Mouse (Mus musculus): ENCODE data around the gene Dclk1. TPM values are rescaled to one million over a fixed set of nuclear protein-coding genes. Genes with fewer than 3 reads are reported as not detected.
A peak's percentile ranks its signal among the peaks of the same experiment; 100 is the strongest.

The Dclk1 gene
- total RNA-seq, 2 experiments from 2014 or later, result 20.5 to 29.9 TPM

DNA sequence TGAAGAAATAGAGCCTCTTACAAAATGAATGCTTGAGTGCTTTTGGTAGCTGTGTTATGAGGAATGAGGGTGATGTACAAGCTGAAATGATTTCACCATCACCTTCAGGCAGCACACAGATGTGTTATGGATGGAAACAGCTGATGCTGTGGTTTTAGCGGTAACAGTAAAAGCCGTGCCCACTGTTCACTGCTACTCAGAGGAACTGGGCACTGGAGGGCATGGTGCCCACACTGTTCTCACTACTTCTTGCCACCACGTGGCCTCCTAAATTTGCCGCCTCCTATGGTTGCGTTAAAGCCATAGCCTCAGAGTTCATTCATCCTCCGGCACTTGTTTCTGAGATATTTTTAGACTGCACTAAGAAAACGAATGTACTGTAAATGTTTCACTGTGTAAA is 18.0 kb downstream of the Dclk1 start:
- no peak for DNase-seq

DNA sequence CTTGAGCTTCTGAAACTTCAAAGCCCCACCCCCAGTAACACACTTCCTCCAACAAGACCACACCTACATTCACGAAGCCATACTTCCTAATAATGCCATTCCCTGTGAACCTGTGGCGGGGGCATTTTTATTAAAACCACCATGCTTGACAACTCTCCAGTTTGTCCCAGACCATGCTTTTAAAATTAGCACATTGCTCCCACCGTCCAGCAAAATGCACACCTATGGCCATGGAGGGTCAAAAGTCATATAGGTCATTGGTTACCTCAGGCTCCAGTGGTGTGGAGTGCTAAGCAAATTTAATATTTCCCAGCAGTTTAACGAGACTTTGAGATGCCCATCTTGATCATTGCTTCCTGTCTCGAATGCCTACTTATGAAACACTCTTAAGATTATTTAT is 23.9 kb downstream of the Dclk1 start:
- DNase-seq, result no peak

DNA sequence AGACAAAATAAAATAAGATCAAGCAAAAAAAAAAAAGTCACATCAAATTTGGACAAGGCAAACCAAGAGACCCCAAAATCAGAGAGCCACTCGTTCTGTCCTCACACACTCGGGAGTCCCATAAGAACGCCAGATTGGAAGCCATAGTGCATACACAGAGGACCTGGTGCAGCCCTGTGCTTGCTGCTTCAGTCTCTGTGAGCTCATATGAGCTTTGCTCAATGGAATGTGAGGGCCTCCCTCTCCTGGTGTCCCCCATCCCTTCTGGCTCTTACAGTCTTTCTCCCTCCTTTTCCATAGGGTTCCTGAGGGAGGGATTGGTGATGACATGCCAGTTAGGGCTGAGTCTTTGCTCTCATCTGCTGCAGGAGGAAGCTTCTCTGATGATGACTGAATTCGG is 27.6 kb downstream of the Dclk1 start:
- DNase-seq, result no peak

DNA sequence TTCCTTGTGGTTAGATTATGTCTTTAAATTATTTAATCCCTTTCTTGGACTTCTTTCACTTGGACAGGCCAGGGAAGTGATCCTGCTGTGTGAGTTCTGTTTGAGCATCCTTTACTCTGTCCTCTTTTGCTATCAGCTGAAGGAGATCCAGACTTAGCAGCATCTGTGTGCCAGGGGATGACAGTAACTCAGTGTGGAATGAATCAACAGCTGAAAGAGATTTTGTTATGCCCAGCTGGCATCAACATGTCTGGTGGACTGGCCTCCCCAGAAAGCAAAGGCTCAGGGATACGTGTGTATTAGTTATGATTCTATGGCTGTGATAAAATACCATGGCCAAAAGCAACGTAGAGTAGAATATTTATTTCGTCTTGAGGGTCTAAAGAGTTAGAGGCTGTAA is 28.2 kb downstream of the Dclk1 start:
- no peak for DNase-seq

DNA sequence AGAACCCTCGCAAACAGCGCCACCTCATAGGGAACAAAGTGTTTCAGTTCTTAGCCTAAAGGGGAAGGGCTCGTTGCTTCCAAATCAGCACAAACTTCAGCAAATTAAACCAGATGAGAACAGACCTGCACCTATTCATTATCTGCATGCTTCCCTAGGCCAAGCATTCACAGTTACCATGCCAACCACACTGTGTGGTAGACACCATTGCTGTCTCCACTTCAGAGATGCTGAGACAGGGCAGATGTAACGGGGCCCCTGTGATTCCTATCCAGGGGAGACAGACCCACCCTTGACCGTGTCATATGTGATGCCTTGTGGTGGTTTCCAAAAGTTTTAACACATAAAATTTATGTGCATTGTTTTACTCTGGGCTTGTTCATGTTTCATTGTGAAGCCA is 28.8 kb downstream of the Dclk1 start:
- DNase-seq, result no peak

DNA sequence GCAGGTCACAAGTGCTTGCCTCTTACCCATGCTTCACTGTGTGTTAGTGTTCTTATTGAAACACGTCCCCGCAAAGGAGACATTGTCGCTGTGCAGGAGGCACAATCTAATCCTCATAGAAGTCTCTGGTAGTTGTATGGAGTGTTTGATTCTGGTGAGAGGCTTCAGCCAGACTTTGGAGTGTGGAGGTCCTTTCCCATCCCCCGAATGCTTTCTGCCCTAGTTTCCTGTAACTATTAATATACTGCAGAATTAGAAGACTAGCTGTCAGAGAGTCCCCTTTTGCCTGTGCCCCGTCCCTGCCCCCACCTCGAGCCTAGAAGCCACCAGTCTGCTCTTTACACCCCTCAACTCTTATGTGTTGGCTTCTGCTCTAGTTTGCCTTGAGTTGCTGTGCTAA is 30.4 kb downstream of the Dclk1 start:
- DNase-seq, result no peak

DNA sequence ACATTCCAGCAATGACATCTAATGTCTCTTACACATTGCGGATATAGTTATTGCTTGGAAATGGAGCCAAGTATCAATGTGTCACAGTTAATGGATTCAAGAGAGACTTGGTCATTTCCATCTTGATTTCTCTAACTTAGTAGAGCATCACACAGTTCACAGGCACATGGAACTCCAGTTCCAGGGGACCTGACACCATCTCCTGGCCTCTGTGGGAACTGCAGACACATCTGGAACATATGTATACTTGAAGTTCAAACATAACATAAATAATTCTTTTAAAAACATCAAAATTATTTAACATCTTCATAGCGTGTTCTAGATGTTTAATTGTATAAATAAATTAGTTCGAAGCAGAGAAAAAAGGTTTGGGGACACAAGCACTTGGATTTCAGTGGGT is 34.3 kb downstream of the Dclk1 start:
- no peak for DNase-seq

DNA sequence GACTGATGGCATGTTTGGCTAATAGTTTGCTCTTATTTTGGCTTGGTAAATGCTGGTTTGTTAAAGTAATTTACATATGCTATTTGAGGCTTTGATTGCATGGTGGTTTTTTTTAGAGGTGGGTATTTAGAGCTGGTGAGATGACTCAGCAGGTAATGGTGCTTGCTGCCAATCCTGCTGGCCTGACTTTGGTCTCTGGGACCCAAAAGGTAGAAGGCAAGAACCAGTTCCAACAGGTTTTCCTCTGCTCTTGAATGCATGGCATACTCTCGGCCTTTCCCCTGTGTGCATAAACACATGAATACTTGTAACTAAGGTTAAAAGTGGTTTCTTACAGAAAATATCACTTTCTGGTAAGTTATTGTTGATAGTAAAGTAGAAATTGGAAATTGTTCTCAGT is 34.7 kb downstream of the Dclk1 start:
- no peak for DNase-seq

DNA sequence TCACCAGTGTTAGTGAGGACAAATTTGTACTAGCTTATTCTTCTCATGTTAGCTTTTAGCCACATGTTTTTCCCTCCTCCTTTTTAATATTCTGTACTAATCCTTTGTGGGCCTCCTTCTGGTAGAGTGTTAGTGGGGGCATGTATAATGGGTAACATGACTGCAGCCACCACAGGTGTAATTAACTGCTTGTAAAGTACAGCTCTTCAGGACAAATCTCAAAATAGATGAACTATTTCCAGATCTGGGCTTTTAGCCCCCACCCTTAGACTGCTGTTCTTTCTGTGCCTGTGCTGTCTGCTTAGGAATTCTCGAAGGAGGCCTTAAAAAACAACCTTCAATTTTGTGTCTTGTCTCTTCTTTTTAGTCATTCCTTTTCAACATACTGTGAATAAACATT is 35.7 kb downstream of the Dclk1 start:
- no peak for DNase-seq

DNA sequence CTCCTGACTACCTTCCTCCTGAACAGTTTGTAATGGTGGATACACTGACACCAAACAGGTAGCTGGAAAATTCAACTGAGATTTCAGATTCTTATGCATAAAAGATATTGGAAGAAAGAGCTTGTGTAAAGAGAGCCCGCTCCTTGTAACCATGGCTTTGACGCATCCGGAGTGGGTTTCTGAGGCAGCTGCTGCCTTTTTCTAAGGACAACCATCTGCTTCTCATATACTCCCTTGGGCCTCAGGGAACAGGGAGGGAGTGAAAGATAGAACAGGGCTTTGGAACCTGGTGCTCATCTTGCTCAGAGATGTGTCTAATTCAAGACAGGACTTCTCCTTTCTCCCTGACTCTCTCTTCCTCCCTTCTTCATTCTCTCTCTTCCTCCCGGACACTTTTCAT is 37.8 kb downstream of the Dclk1 start:
- no peak for DNase-seq

DNA sequence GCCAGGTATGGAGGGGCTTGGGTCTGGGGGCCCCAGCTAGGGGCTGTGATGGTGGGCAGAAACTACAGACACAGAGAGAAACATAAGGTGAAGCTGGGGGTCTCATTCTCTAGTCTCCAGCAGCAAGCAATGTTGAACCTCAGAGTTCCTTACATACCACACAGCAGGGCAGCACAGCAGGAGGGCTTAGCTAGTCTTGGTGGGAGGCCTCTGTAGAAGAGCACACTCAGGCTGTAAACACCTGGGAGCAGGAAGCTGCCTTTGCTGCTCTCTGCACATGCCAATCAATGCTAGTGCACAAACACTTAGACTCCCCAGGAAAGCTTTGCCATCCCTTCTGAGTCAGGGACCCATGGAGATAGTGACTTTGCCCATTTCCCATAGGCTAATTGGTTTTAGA is 38.3 kb downstream of the Dclk1 start:
- no peak for DNase-seq

DNA sequence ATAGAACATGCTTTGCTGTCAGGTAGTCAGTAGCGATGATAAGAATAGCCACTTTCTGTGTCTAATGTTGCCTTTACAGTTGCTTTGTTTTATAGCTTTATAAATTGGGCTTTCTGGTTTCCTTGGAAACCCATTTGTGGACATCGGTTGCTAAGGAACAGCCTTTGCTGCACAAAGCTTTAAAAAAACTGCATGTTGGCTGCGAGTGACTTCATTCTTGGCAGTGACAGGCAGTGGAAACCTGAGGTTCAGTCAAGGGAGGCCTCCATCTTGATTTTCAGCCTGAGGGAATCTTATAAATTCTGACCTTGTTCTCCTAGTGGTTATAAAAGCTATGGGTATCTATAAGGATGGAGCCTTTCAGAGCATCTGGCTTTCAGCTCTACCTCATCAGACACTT is 42.1 kb downstream of the Dclk1 start:
- DNase-seq, result no peak

DNA sequence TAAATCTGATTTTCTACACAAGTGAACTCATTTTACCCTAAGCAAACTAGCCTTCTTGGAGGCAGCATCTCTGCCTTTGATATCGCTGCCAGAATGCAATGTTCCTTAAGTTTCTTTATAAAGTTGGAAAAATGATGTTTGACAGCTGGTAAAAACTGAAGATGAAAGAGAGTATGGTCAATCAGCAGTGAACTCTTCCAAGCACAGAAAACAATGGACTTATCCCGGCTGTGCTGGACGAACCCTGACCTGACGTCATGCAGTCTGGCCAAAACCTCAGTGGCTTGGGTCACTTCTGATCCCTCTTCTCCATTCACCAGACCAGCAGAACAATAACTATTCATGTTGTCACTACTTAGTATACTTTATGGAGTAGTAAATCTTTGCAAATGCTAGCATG is 46.6 kb downstream of the Dclk1 start:
- DNase-seq, result no peak

DNA sequence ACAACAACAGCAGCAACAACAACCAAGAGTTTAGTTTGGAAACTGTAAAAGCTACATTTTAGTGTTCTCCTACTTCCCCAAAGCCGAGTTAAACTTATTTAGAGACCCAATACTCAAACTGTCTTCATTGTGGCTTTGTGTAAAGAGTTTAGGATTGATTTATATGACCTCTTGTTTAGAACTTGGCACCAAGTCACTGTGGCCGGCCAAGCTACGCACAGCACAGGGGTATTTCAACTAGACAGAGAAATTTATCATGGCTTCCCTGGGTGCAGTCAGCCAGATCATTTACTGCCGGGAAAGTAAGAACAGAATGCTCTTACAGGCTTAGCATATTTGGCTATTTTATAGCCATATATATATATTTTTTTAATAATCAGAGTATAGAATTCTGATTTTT is 49.8 kb downstream of the Dclk1 start:
- no peak for DNase-seq

DNA sequence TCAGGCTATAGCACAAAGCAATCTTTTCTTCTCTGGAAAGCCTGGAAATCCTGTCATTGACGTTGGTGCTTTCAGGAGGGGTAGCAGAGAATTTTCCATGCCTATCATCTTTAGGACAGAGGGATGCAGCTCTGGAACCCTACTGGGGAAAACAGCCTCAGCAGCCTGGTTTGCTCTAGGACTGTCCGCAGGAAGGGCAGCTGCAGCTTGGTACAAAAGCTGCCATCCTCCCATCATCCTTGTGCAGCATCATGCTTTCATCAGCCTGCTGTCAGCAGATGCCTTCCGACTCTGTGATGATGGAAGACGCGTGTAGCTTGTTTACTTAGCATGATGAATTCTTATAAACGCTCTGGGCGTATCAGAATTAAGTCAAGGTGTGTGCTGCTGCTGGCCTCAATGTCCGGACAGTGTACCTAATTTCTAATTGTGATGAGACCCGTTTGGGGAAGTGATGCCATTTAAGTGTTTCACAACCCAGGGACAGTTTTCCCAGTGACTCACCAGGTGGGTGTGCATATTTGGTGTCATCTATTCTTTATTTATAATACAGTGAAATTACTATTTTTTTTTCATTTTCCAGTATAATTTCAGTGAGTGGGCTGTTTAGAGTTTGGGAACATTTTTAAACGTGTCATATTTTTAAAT is 50.7 kb downstream of the Dclk1 start:
- DNase-seq, result no peak

DNA sequence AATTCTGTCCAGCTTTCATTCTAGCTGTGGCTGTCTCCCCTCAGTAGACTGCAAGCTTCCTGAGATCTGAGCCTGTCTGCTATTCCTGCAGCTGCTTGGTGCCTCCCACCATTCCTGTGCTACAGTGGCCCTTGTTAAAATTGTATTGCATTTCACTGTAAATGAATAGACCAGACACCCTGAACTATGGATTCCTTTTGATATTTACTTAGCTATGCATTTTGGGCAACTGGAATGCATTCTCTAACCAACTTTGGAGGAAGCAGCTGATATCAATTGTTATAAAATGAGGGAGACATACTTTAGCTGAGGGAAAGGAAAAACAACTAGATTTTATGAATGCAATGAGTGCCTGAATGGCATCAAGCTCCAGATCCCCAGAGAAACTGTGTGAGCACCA is 63.5 kb downstream of the Dclk1 start:
- DNase-seq, result no peak

DNA sequence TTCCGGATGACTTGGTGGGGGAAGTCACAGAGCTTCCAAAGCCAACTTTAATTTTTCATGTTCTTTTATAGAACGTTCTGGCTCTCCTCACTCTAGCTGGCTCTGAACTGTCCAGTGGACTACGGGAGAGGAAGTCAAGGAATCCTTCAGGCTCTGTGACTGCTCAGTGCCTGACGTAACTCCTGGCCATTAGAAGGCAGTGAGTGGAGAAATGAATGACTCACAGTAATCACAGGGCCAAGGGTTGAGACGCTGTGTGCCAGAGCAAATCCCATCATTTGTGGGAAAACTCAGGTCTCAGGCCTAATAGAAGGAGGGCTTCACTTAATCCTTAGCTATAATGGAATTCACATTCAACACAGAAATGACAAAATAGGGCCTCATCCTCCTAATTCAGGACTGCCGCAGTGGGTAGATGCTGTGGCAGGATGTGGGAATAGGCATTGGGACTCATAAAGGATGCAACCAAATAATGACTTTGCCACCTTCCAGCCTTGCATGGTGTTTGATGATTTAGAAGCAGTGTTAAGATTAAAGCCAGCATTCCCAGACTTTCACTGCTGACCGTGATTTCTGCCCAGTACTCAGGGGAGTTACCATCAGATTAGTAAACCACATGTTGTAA is 65.5 kb downstream of the Dclk1 start:
- DNase-seq, result peak; percentile 12

DNA sequence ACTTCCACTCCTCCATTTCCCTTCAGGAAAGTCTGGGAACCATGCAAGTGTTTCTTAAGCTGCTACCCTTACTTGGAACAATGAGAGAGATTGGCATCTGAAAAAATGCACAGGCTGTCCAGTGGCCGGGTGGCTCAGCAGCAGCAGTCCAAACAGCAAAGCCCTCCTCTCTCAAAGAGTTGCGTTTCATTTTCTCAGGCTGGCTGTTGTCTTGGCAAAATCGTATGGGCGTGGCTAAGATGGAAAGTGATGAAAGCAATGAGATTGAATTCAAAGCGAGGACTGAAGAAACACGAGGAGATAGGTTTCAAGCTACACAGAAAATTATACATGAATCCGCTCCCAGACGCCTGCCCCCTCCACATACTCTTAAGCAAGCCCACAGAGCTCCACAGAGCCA is 67.8 kb downstream of the Dclk1 start:
- DNase-seq, result no peak

DNA sequence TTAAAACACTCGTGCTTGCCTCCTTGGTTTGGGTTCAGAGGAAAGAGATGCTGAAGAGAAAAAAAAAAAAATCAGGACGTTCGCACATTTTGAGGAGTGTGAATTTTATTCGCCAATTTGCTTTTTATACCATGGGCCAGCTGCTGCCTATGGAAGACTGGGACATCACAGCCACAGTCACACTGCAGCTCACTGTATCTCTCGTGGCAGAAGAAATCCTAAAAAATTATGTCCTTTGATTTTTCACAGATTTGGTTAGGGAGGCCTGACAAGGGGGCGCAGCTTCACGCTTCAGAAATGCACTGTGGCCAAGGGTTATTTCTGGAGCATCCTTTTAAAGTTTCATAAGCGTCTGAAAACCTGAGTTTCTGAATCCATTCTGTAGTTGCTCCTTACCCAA is 73.7 kb downstream of the Dclk1 start:
- no peak for DNase-seq

DNA sequence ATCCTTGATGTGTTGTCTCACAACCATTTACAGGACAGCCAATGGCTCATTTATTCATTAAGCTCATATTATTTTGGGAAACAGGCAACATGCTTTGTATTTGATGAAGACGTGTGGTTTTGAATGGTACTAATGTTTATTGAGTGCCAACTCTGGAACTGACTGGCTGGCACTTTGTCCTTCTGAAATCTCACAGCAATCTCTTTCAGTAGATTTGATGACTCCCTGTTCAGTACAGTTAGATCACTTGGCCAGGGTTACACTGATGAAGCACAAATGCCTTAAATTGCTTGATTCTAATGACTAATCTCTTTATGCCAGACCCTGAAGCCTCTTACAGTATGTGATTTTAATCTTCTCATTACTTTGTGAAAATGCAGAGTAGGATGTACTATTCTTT is 75.9 kb downstream of the Dclk1 start:
- no peak for DNase-seq

DNA sequence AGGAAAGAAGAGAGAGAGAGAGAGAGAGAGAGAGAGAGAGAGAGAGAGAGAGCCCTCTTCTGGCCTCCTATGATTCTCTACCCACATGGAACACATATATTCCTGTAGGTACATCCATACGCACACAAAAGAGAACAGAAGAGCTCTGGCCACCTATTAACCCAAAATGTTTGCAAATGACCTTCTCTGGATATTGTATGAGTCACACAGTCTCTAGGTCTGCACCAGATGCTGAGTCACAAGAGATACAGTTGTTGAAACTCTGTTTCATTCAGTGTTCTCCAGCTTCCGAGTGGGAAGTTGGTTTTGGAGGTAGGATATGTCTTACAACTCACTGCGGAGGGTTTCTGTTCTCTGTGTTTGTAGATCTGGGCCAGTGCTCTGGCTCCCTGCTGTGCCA is 78.4 kb downstream of the Dclk1 start:
- no peak for DNase-seq

DNA sequence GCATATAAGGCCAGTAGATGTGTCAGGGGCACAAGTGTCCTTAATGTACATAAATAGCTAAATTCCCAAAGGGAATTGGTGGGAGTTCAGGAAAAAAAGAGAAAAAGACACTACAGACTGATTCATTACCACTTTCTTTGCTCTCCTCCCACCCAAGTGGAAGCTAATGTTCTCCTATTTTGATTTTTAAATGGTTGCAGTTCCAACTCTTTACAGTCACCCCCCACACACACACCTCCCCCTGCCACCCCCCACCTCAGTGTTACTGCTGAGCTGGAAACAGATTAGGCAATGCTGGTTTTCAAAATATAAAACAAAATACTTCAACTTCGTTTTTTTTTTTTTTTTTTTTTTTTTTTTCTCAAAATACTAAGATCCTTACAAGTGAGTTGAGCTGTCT is 81.9 kb downstream of the Dclk1 start:
- no peak for DNase-seq

DNA sequence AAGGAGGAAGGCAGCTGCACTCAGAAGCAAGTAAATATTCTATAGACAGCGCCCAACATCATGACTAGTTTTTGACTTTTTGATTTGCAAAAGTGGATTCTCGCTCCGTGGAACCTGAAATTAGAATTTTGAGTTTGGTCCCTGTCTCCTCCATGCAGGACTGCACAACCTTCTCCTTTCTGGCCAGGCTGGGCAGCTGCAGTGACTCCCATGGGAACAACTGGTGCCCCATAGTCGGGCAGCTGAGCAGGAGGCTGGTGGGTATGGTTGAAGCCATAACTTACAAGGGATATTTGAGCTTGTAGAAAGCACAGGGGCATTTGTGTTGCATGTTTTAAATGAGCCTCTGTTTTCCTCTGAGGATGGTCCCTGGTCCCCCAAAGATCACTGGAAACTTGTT is 88.3 kb downstream of the Dclk1 start:
- DNase-seq, result no peak

DNA sequence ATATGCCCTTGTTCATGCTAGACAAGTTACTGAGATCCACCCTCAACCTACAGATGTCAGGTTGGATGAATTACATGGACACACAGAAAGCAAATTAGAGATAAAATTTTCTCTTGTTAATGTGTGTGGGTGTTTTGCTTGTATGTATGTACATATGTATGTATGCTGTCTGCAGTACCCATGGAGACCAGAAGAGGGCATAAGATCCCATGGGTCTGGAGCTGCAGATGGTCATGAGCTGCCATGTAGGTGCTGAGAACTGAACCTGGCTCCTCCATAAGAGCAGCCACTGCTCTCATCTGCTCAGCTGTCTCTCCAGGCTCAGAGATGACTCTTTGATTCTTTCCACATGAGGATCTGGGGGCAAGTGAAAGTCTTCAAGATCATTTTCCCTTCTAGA is 89.5 kb downstream of the Dclk1 start:
- DNase-seq, result no peak

DNA sequence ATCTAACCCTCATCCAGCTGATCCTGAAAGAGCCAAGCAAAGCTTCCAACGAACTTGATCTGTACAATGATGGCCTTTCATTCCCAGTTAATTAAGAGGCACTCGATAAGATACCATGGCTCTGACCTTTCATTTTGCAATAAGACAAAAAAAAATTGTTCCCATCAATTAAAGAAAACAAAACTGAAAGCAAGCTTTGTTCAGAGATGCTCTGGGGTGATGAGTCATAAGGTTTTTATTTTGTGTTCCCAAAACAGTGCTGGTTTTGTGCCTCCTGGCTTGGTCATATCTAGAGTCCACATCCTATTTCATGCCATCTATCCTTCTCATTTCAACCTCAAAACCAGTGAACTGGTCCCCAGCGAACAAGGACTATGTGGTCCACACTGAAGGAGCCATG is 91.3 kb downstream of the Dclk1 start:
- DNase-seq, result no peak

All from gastrocnemius, postnatal 10 days (tissue).